In genomic region chr4:132505034-132505738, GRCm38 (mm10) we compare ENCODE assay signal across 19 mouse cellular contexts. TPM values are rescaled to one million over a fixed set of nuclear protein-coding genes. Genes with fewer than 3 reads are reported as not detected.
DNase-seq lines count a peak whose midpoint lies in the region; ATAC-seq and TF ChIP-seq lines count a peak whose summit lies in the region.
"Had no signal": no experiment of that assay in that cellular context is flagged by ENCODE, and none has a peak within 500 bp of the region (broad histone marks: within the 10 kb centered on the region; RNA-seq: fewer than 3 reads in every experiment).

No protein-coding gene starts in this region.

- ATAC-seq in granulocyte monocyte progenitor cell, adult 5-6 weeks (replicated peaks; ENCODE audit: poor library complexity, severe bottlenecking), result 0 out of 2 replicates have a peak, but pooled peaks have one; percentile 15
- no peak for ATAC-seq in liver, postnatal 0 days
- ATAC-seq in forebrain, embryonic 13.5 days, result no peak
- ATAC-seq: forebrain, embryonic 14.5 days; hindbrain, embryonic 16.5 days had no signal

- peak overlapping the region; percentile 4; the same call in 1 of the 2 replicates for H3K9ac ChIP-seq in ES-Bruce4 (ENCODE audit: low read depth, poor library complexity, severe bottlenecking)
- H3K9ac ChIP-seq in liver, postnatal 0 days (replicated peaks), result no peak overlapping the region
- H3K9ac ChIP-seq in forebrain, embryonic 13.5 days, result no peak overlapping the region

- peak; percentile 41 for DNase-seq in kidney, adult 9 months
- no peak for DNase-seq in kidney, adult 11 months
- no peak for DNase-seq in liver, postnatal 0 days
- no peak for DNase-seq in embryo, embryonic 9.5 days (ENCODE audit: extremely low spot score)
- DNase-seq in adrenal gland, adult 2 months, result no peak
- DNase-seq: adrenal gland, postnatal 14 days; B cell, adult 2 months; cerebellum, adult 2 months; heart, postnatal 14 days; kidney, adult 8-10 months; lung, postnatal 14 days; midbrain, embryonic 14.5 days; thymus, postnatal 14 days had no signal

- no peaks in the 10 kb centered on the region for H3K27me3 ChIP-seq in ES-Bruce4 (ENCODE audit: control insufficient read depth, insufficient read depth, low read length, poor library complexity, severe bottlenecking)
- no peaks in the 10 kb centered on the region for H3K27me3 ChIP-seq in liver, postnatal 0 days (ENCODE audit: insufficient read depth, low read length)
- H3K27me3 ChIP-seq in forebrain, embryonic 13.5 days, result no peaks in the 10 kb centered on the region; the same call in 1 of the 2 replicates

- 44% methylated on average over 6 of the region's 6 CpGs for WGBS in liver, postnatal 0 days (ENCODE audit: insufficient replicate concordance)
- 69% methylated on average over 6 of the region's 6 CpGs for WGBS in forebrain, embryonic 13.5 days

- H3K4me1 ChIP-seq in ES-Bruce4 (ENCODE audit: control insufficient read depth, insufficient read depth, low read length), result peaks cover 6% of the 10 kb centered on the region
- peaks cover 31% of the 10 kb centered on the region for H3K4me1 ChIP-seq in liver, postnatal 0 days (ENCODE audit: insufficient read depth)
- peaks cover 9% of the 10 kb centered on the region for H3K4me1 ChIP-seq in forebrain, embryonic 13.5 days

- no peaks in the 10 kb centered on the region for H3K9me3 ChIP-seq in ES-Bruce4 (replicated peaks; ENCODE audit: control insufficient read depth, insufficient read depth, low read length, poor library complexity, severe bottlenecking)
- no peaks in the 10 kb centered on the region for H3K9me3 ChIP-seq in liver, postnatal 0 days (ENCODE audit: low read length)
- no peaks in the 10 kb centered on the region for H3K9me3 ChIP-seq in forebrain, embryonic 13.5 days (replicated peaks)

- peak overlapping the region; percentile 39 for H3K4me3 ChIP-seq in ES-Bruce4 (ENCODE audit: low read depth, low read length)
- H3K4me3 ChIP-seq in liver, postnatal 0 days (ENCODE audit: low read depth, low read length), result no peak overlapping the region
- H3K4me3 ChIP-seq in forebrain, embryonic 13.5 days, result no peak overlapping the region

- H3K27ac ChIP-seq in ES-Bruce4 (ENCODE audit: insufficient read depth, low read length), result peak overlapping the region; percentile 81
- 0 out of 2 replicates have a peak overlapping the region, but pooled peaks have one; percentile 7 for H3K27ac ChIP-seq in liver, postnatal 0 days (ENCODE audit: low read depth)
- H3K27ac ChIP-seq in forebrain, embryonic 13.5 days, result no peak overlapping the region

- H3K36me3 ChIP-seq in ES-Bruce4 (ENCODE audit: control insufficient read depth, insufficient read depth, low read length, poor library complexity, severe bottlenecking), result peaks cover 21% of the 10 kb centered on the region
- H3K36me3 ChIP-seq in liver, postnatal 0 days (replicated peaks; ENCODE audit: insufficient read depth, low read length), result no peaks in the 10 kb centered on the region; the same call in 1 of the 2 replicates
- H3K36me3 ChIP-seq in forebrain, embryonic 13.5 days (ENCODE audit: poor library complexity, severe bottlenecking), result no peaks in the 10 kb centered on the region

- TF ChIP-seq POLR2A in ES-Bruce4 (IDR thresholded peaks at IDR 0.05; ENCODE audit: insufficient read depth, low read length), result no peak

- no peak for TF ChIP-seq CTCF in ES-Bruce4 (IDR thresholded peaks at IDR 0.05; ENCODE audit: low read depth, low read length)
- TF ChIP-seq CTCF in liver, postnatal 0 days (IDR thresholded peaks at IDR 0.05; ENCODE audit: low read depth), result no peak

- peak overlapping the region; percentile 13; the same call in 1 of the 2 replicates for H3K4me2 ChIP-seq in liver, postnatal 0 days (ENCODE audit: low read depth, low read length)
- H3K4me2 ChIP-seq in forebrain, embryonic 13.5 days, result no peak overlapping the region
- H3K4me2 ChIP-seq: heart, embryonic 11.5 days had no signal

- peak; percentile 60; the same call in 1 of the 2 replicates for TF ChIP-seq EP300 in ES-Bruce4 (IDR thresholded peaks at IDR 0.05; ENCODE audit: insufficient read depth, low read depth, low read length)
- TF ChIP-seq EP300 in liver, postnatal 0 days (IDR thresholded peaks at IDR 0.05; ENCODE audit: low read depth), result no peak

RNA-seq across cellular contexts. Expression of gene Sesn2, which starts 5.1 kb away (rescaled TPM):
- polyA plus RNA-seq in ES-Bruce4 (2011; ENCODE audit: insufficient read depth, insufficient read length, low read depth, missing spikeins), result 41.6 TPM in 2 replicates
- 3.4 and 3.9 TPM in 2 replicates for total RNA-seq in granulocyte monocyte progenitor cell, adult 5-6 weeks (2014; fragmentation: Nextera tagmentation)
- total RNA-seq in granulocyte monocyte progenitor cell, adult 5-6 weeks (2017), result 2.1 and 2.9 TPM in 2 replicates
- 7.3 and 8.7 TPM in 2 replicates for polyA plus RNA-seq in liver, postnatal 0 days (2015; fragmentation: Nextera tagmentation; extraction: Ambion mirVana)
- 10 to 100 TPM; 15.6 to 32.1 TPM for total RNA-seq in adrenal gland, adult 2 months (2021)
- polyA plus RNA-seq in adrenal gland, adult 2 months (2012; rRNA removed), result 16.3 and 20.1 TPM in 2 replicates
- 6.3 and 7.0 TPM in 2 replicates for polyA plus RNA-seq in forebrain, embryonic 13.5 days (2015; fragmentation: Nextera tagmentation; extraction: Ambion mirVana)

RNA-seq across cellular contexts. Expression of gene Atpif1, which starts 28.3 kb away (rescaled TPM):
- polyA plus RNA-seq in ES-Bruce4 (2011; ENCODE audit: insufficient read depth, insufficient read length, low read depth, missing spikeins), result 461 and 512 TPM in 2 replicates
- total RNA-seq in granulocyte monocyte progenitor cell, adult 5-6 weeks (2014; fragmentation: Nextera tagmentation), result 781 and 857 TPM in 2 replicates
- total RNA-seq in granulocyte monocyte progenitor cell, adult 5-6 weeks (2017), result 1,252 and 1,475 TPM in 2 replicates
- polyA plus RNA-seq in liver, postnatal 0 days (2015; fragmentation: Nextera tagmentation; extraction: Ambion mirVana), result 935 and 945 TPM in 2 replicates
- total RNA-seq in adrenal gland, adult 2 months (2021), result 100 to 1,000 TPM; 369 to 456 TPM
- polyA plus RNA-seq in adrenal gland, adult 2 months (2012; rRNA removed), result 31.5 and 38.6 TPM in 2 replicates
- polyA plus RNA-seq in forebrain, embryonic 13.5 days (2015; fragmentation: Nextera tagmentation; extraction: Ambion mirVana), result 1,115 and 1,299 TPM in 2 replicates

RNA-seq across cellular contexts. Expression of gene Dnajc8, which starts 30.2 kb away (rescaled TPM):
- 340 and 348 TPM in 2 replicates for polyA plus RNA-seq in ES-Bruce4 (2011; ENCODE audit: insufficient read depth, insufficient read length, low read depth, missing spikeins)
- 136 and 140 TPM in 2 replicates for total RNA-seq in granulocyte monocyte progenitor cell, adult 5-6 weeks (2014; fragmentation: Nextera tagmentation)
- total RNA-seq in granulocyte monocyte progenitor cell, adult 5-6 weeks (2017), result 369 and 376 TPM in 2 replicates
- polyA plus RNA-seq in liver, postnatal 0 days (2015; fragmentation: Nextera tagmentation; extraction: Ambion mirVana), result 70.7 and 71.5 TPM in 2 replicates
- 100 to 1,000 TPM in 1 of 2 experiments, 10 to 100 TPM in 1; 93.2 to 112 TPM for total RNA-seq in adrenal gland, adult 2 months (2021)
- 8.5 and 11.2 TPM in 2 replicates for polyA plus RNA-seq in adrenal gland, adult 2 months (2012; rRNA removed)
- 162 and 175 TPM in 2 replicates for polyA plus RNA-seq in forebrain, embryonic 13.5 days (2015; fragmentation: Nextera tagmentation; extraction: Ambion mirVana)

RNA-seq across cellular contexts. Expression of gene Med18, which starts 41.5 kb away (rescaled TPM):
- 22.5 and 24.4 TPM in 2 replicates for polyA plus RNA-seq in ES-Bruce4 (2011; ENCODE audit: insufficient read depth, insufficient read length, low read depth, missing spikeins)
- total RNA-seq in granulocyte monocyte progenitor cell, adult 5-6 weeks (2014; fragmentation: Nextera tagmentation), result 9.2 and 16.1 TPM in 2 replicates
- 9.9 and 16.2 TPM in 2 replicates for total RNA-seq in granulocyte monocyte progenitor cell, adult 5-6 weeks (2017)
- 8.0 and 10.1 TPM in 2 replicates for polyA plus RNA-seq in liver, postnatal 0 days (2015; fragmentation: Nextera tagmentation; extraction: Ambion mirVana)
- total RNA-seq in adrenal gland, adult 2 months (2021), result 1 to 10 TPM; 7.1 to 7.9 TPM
- 1.5 and 2.2 TPM in 2 replicates for polyA plus RNA-seq in adrenal gland, adult 2 months (2012; rRNA removed)
- 26.1 and 28.1 TPM in 2 replicates for polyA plus RNA-seq in forebrain, embryonic 13.5 days (2015; fragmentation: Nextera tagmentation; extraction: Ambion mirVana)

RNA-seq across cellular contexts. Expression of gene Ptafr, which starts 58.7 kb away (rescaled TPM):
- 0.22 and 0.30 TPM in 2 replicates for polyA plus RNA-seq in ES-Bruce4 (2011; ENCODE audit: insufficient read depth, insufficient read length, low read depth, missing spikeins)
- 2.4 TPM in 2 replicates for total RNA-seq in granulocyte monocyte progenitor cell, adult 5-6 weeks (2014; fragmentation: Nextera tagmentation)
- 1.2 and 1.4 TPM in 2 replicates for total RNA-seq in granulocyte monocyte progenitor cell, adult 5-6 weeks (2017)
- 1.0 and 1.3 TPM in 2 replicates for polyA plus RNA-seq in liver, postnatal 0 days (2015; fragmentation: Nextera tagmentation; extraction: Ambion mirVana)
- total RNA-seq in adrenal gland, adult 2 months (2021), result 1 to 10 TPM in 1 of 2 experiments, under 1 TPM in 1; 0.98 to 3.2 TPM
- 1.6 and 2.2 TPM in 2 replicates for polyA plus RNA-seq in adrenal gland, adult 2 months (2012; rRNA removed)
- polyA plus RNA-seq in forebrain, embryonic 13.5 days (2015; fragmentation: Nextera tagmentation; extraction: Ambion mirVana), result 0.13 and 0.35 TPM in 2 replicates

Comparison
In these comparisons a context has a peak if more than half of its experiments do, and no peak if none do; other contexts are left out.
1. RNA of gene Atpif1, which starts 28.3 kb away (polyA plus RNA-seq): 1,115 to 1,299 TPM in forebrain, embryonic 13.5 days, 935 to 945 TPM in liver, postnatal 0 days and 461 to 512 TPM in ES-Bruce4; 31.5 to 38.6 TPM in adrenal gland, adult 2 months; every median in the first group is over 10 times any median in the second.